Mouse (Mus musculus): ENCODE data around the gene Slc35e3.

The Slc35e3 gene

GRCm38 (mm10) chr10:117746297-117746883 lies at the start of gene Slc35e3:
Slc35e3 (minus strand) TSS chr10:117746365.
- peak; percentile 83 for DNase-seq (ENCODE audit: low read depth)

- no peak for DNase-seq (ENCODE audit: low read depth)
Measured at GRCm38 (mm10) chr10:117795206-117795605, 49.0 kb upstream of the Slc35e3 start.

GRCm38 (mm10) chr10:117793436-117794030 lies 47.4 kb upstream of the Slc35e3 start:
- DNase-seq (ENCODE audit: low read depth): no peak

GRCm38 (mm10) chr10:117792141-117793091 lies 46.3 kb upstream of the Slc35e3 start, which contains the start of gene Nup107:
Nup107 (minus strand) TSS chr10:117792705.
- peak; percentile 99 for DNase-seq (ENCODE audit: low read depth)

GRCm38 (mm10) chr10:117791171-117791470 lies 45.0 kb upstream of the Slc35e3 start:
- DNase-seq (ENCODE audit: low read depth): no peak

GRCm38 (mm10) chr10:117790421-117791170 lies 44.4 kb upstream of the Slc35e3 start:
- no peak for DNase-seq (ENCODE audit: low read depth)

GRCm38 (mm10) chr10:117790011-117790410 lies 43.8 kb upstream of the Slc35e3 start:
- DNase-seq (ENCODE audit: low read depth): no peak

GRCm38 (mm10) chr10:117784646-117785045 lies 38.5 kb upstream of the Slc35e3 start:
- no peak for DNase-seq (ENCODE audit: low read depth)

GRCm38 (mm10) chr10:117783786-117784420 lies 37.7 kb upstream of the Slc35e3 start:
- DNase-seq (ENCODE audit: low read depth): no peak

- no peak for DNase-seq (ENCODE audit: low read depth)
Measured at GRCm38 (mm10) chr10:117782491-117783260, 36.5 kb upstream of the Slc35e3 start.

GRCm38 (mm10) chr10:117782056-117782455 lies 35.9 kb upstream of the Slc35e3 start:
- no peak for DNase-seq (ENCODE audit: low read depth)

- DNase-seq (ENCODE audit: low read depth): no peak
Measured at GRCm38 (mm10) chr10:117781021-117781725, 35.0 kb upstream of the Slc35e3 start.

- DNase-seq (ENCODE audit: low read depth): no peak
Measured at GRCm38 (mm10) chr10:117780306-117780911, 34.2 kb upstream of the Slc35e3 start.

GRCm38 (mm10) chr10:117779581-117780305 lies 33.6 kb upstream of the Slc35e3 start:
- no peak for DNase-seq (ENCODE audit: low read depth)

GRCm38 (mm10) chr10:117778951-117779350 lies 32.8 kb upstream of the Slc35e3 start:
- DNase-seq (ENCODE audit: low read depth): no peak

GRCm38 (mm10) chr10:117778328-117778910 lies 32.3 kb upstream of the Slc35e3 start:
- no peak for DNase-seq (ENCODE audit: low read depth)

GRCm38 (mm10) chr10:117777501-117778327 lies 31.5 kb upstream of the Slc35e3 start:
- DNase-seq (ENCODE audit: low read depth): no peak

GRCm38 (mm10) chr10:117777103-117777470 lies 30.9 kb upstream of the Slc35e3 start:
- no peak for DNase-seq (ENCODE audit: low read depth)

Measured in c-Kit-positive CD71-positive TER-119-negative erythroid progenitor cells, embryonic 14.5 days (primary cell).